Mouse (Mus musculus): ENCODE results near the gene Ip6k3. TPM values are rescaled to one million over a fixed set of nuclear protein-coding genes. Genes with fewer than 3 reads are reported as not detected.
A peak's percentile ranks its signal among the peaks of the same experiment; 100 is the strongest.

Ip6k3 gene
- polyA plus RNA-seq, 1 experiment from 2014 or later, result 0.22 TPM

GRCm38 (mm10) chr17:27165054-27165773 lies 2.4 kb downstream of the Ip6k3 start:
- 72% methylated on average over 8 of the region's 8 CpGs for WGBS
- no peak overlapping the region for H3K4me3 ChIP-seq (replicated peaks)
- no peak overlapping the region for H3K9ac ChIP-seq (replicated peaks)
- no peak overlapping the region for H3K4me2 ChIP-seq (replicated peaks)
- ATAC-seq, result peak; percentile 60
- H3K4me1 ChIP-seq (replicated peaks), result 0 out of 2 replicates have a peak, but pooled peaks cover 5% of the 10 kb centered on the region
- no peaks in the 10 kb centered on the region for H3K9me3 ChIP-seq
- no peaks in the 10 kb centered on the region for H3K36me3 ChIP-seq
- no peaks in the 10 kb centered on the region for H3K27me3 ChIP-seq
- H3K27ac ChIP-seq, result no peak overlapping the region

- H3K27ac ChIP-seq, result no peak overlapping the region
- H3K9me3 ChIP-seq, result no peaks in the 10 kb centered on the region
- ATAC-seq, result no peak
- H3K4me3 ChIP-seq (replicated peaks), result no peak overlapping the region
- H3K9ac ChIP-seq (replicated peaks), result no peak overlapping the region
- no peaks in the 10 kb centered on the region for H3K36me3 ChIP-seq
- H3K27me3 ChIP-seq, result no peaks in the 10 kb centered on the region
- WGBS, result 82% methylated on average over 4 of the region's 4 CpGs
- H3K4me1 ChIP-seq (replicated peaks), result 0 out of 2 replicates have a peak, but pooled peaks cover 5% of the 10 kb centered on the region
- no peak overlapping the region for H3K4me2 ChIP-seq (replicated peaks)
Measured at GRCm38 (mm10) chr17:27160905-27161304, 6.7 kb downstream of the Ip6k3 start.

GRCm38 (mm10) chr17:27159169-27159568 lies 8.4 kb downstream of the Ip6k3 start:
- Histone ChIP-seq H3K9me3 (no peaks in the 10 kb centered on the region), H3K4me2 (replicated peaks) (no peak overlapping the region), H3K4me1 (replicated peaks) (peaks cover 6% of the 10 kb centered on the region; the same call in 1 of the 2 replicates), H3K4me3 (replicated peaks) (no peak overlapping the region), H3K27ac (no peak overlapping the region), H3K36me3 (no peaks in the 10 kb centered on the region), H3K9ac (replicated peaks) (no peak overlapping the region), H3K27me3 (no peaks in the 10 kb centered on the region)
- WGBS, result 84% methylated on average over 7 of the region's 7 CpGs
- no peak for ATAC-seq

GRCm38 (mm10) chr17:27158439-27158838 lies 9.2 kb downstream of the Ip6k3 start:
- WGBS, result 84% methylated on average over 6 of the region's 6 CpGs
- no peak overlapping the region; the same call in 1 of the 2 replicates for H3K9ac ChIP-seq (replicated peaks)

GRCm38 (mm10) chr17:27155752-27156151 lies 11.8 kb downstream of the Ip6k3 start:
- 81% methylated on average over 8 of the region's 8 CpGs for WGBS
- Histone ChIP-seq H3K4me3 (replicated peaks) (no peak overlapping the region), H3K9me3 (no peaks in the 10 kb centered on the region), H3K36me3 (no peaks in the 10 kb centered on the region), H3K4me2 (replicated peaks) (no peak overlapping the region), H3K4me1 (replicated peaks) (peaks cover 11% of the 10 kb centered on the region), H3K27me3 (no peaks in the 10 kb centered on the region), H3K9ac (replicated peaks) (no peak overlapping the region), H3K27ac (no peak overlapping the region)
- no peak for ATAC-seq

More at GRCm38 (mm10) chr17:27158439-27158838, 9.2 kb downstream of the Ip6k3 start:
- H3K36me3 ChIP-seq, result no peaks in the 10 kb centered on the region
- H3K9me3 ChIP-seq, result no peaks in the 10 kb centered on the region
- no peak for ATAC-seq
- no peaks in the 10 kb centered on the region for H3K27me3 ChIP-seq
- no peak overlapping the region for H3K27ac ChIP-seq
- no peak overlapping the region for H3K4me2 ChIP-seq (replicated peaks)
- peaks cover 13% of the 10 kb centered on the region for H3K4me1 ChIP-seq (replicated peaks)
- H3K4me3 ChIP-seq (replicated peaks), result no peak overlapping the region

GRCm38 (mm10) chr17:27154881-27155280 lies 12.7 kb downstream of the Ip6k3 start:
- WGBS, result 80% methylated on average over 6 of the region's 6 CpGs
- Histone ChIP-seq H3K9ac (replicated peaks) (no peak overlapping the region), H3K4me2 (replicated peaks) (no peak overlapping the region), H3K36me3 (no peaks in the 10 kb centered on the region), H3K27me3 (no peaks in the 10 kb centered on the region), H3K4me1 (replicated peaks) (peaks cover 20% of the 10 kb centered on the region), H3K27ac (no peak overlapping the region), H3K9me3 (no peaks in the 10 kb centered on the region), H3K4me3 (replicated peaks) (no peak overlapping the region)
- no peak for ATAC-seq

GRCm38 (mm10) chr17:27154256-27154655 lies 13.3 kb downstream of the Ip6k3 start:
- no peak for ATAC-seq
- whole genome bisulfite sequencing, result 90% methylated on average over 14 of the region's 14 CpGs
- no peaks in the 10 kb centered on the region for H3K36me3 ChIP-seq
- no peak overlapping the region for H3K4me3 ChIP-seq (replicated peaks)
- peaks cover 26% of the 10 kb centered on the region for H3K4me1 ChIP-seq (replicated peaks)
- H3K9me3 ChIP-seq, result no peaks in the 10 kb centered on the region
- H3K4me2 ChIP-seq (replicated peaks), result no peak overlapping the region
- H3K27ac ChIP-seq, result no peak overlapping the region
- H3K9ac ChIP-seq (replicated peaks), result no peak overlapping the region
- H3K27me3 ChIP-seq, result no peaks in the 10 kb centered on the region

- no peak overlapping the region for H3K9ac ChIP-seq (replicated peaks)
Measured at GRCm38 (mm10) chr17:27153773-27154193, 13.8 kb downstream of the Ip6k3 start.

GRCm38 (mm10) chr17:27152976-27153723 lies 14.4 kb downstream of the Ip6k3 start:
- no peak for ATAC-seq
- Histone ChIP-seq H3K36me3 (no peaks in the 10 kb centered on the region), H3K4me2 (replicated peaks) (no peak overlapping the region), H3K9ac (replicated peaks) (no peak overlapping the region), H3K27ac (no peak overlapping the region), H3K4me1 (replicated peaks) (peaks cover 37% of the 10 kb centered on the region), H3K9me3 (no peaks in the 10 kb centered on the region), H3K4me3 (replicated peaks) (no peak overlapping the region), H3K27me3 (no peaks in the 10 kb centered on the region)
- 67% methylated on average over 8 of the region's 8 CpGs for whole genome bisulfite sequencing

More at GRCm38 (mm10) chr17:27153773-27154193, 13.8 kb downstream of the Ip6k3 start:
- H3K4me1 ChIP-seq (replicated peaks), result peaks cover 31% of the 10 kb centered on the region
- H3K27ac ChIP-seq, result no peak overlapping the region
- no peaks in the 10 kb centered on the region for H3K36me3 ChIP-seq
- H3K4me3 ChIP-seq (replicated peaks), result no peak overlapping the region
- no peak overlapping the region for H3K4me2 ChIP-seq (replicated peaks)
- no peak for ATAC-seq
- no peaks in the 10 kb centered on the region for H3K27me3 ChIP-seq
- WGBS, result 67% methylated on average over 9 of the region's 9 CpGs
- no peaks in the 10 kb centered on the region for H3K9me3 ChIP-seq

GRCm38 (mm10) chr17:27151411-27151810 lies 16.2 kb downstream of the Ip6k3 start:
- Histone ChIP-seq H3K4me1 (replicated peaks) (peaks cover 42% of the 10 kb centered on the region), H3K9ac (replicated peaks) (no peak overlapping the region), H3K4me2 (replicated peaks) (no peak overlapping the region), H3K36me3 (no peaks in the 10 kb centered on the region), H3K27ac (no peak overlapping the region), H3K9me3 (no peaks in the 10 kb centered on the region), H3K27me3 (no peaks in the 10 kb centered on the region), H3K4me3 (replicated peaks) (no peak overlapping the region)
- 73% methylated on average over 8 of the region's 8 CpGs for WGBS
- no peak for ATAC-seq

- no peaks in the 10 kb centered on the region for H3K27me3 ChIP-seq
- no peak for ATAC-seq
- no peak overlapping the region for H3K27ac ChIP-seq
- H3K36me3 ChIP-seq, result no peaks in the 10 kb centered on the region
- 69% methylated on average over 6 of the region's 7 CpGs for WGBS
- peaks cover 47% of the 10 kb centered on the region for H3K4me1 ChIP-seq (replicated peaks)
- H3K4me3 ChIP-seq (replicated peaks), result no peak overlapping the region
- H3K9ac ChIP-seq (replicated peaks), result no peak overlapping the region
- H3K9me3 ChIP-seq, result no peaks in the 10 kb centered on the region
- no peak overlapping the region for H3K4me2 ChIP-seq (replicated peaks)
Measured at GRCm38 (mm10) chr17:27150871-27151270, 16.7 kb downstream of the Ip6k3 start.

GRCm38 (mm10) chr17:27146323-27146923 lies 21.2 kb downstream of the Ip6k3 start:
- Histone ChIP-seq H3K9ac (replicated peaks) (no peak overlapping the region), H3K27ac (no peak overlapping the region)
- 38% methylated on average over 8 of the region's 8 CpGs for WGBS

More at GRCm38 (mm10) chr17:27146323-27146923, 21.2 kb downstream of the Ip6k3 start:
- H3K4me1 ChIP-seq (replicated peaks), result peaks cover 61% of the 10 kb centered on the region
- no peak overlapping the region for H3K4me3 ChIP-seq (replicated peaks)
- no peak for ATAC-seq
- H3K27me3 ChIP-seq, result no peaks in the 10 kb centered on the region
- H3K4me2 ChIP-seq (replicated peaks), result no peak overlapping the region
- H3K9me3 ChIP-seq, result no peaks in the 10 kb centered on the region
- H3K36me3 ChIP-seq, result no peaks in the 10 kb centered on the region

Measured in midbrain, embryonic 13.5 days (tissue).